Mouse (Mus musculus) small intestine, adult 2 months (tissue): Measurements from ENCODE around the gene Gm10720. TPM values are rescaled to one million over a fixed set of nuclear protein-coding genes. Genes with fewer than 3 reads are reported as not detected.
"Not testable (repeated sequence)": the region's sequence is repeated elsewhere in the genome, so short reads cannot be mapped to it uniquely, and the experiment has no call there.

ENCODE experiments used
- H3K27ac ChIP-seq: fragments of 200-500 bp; 2 replicates; pipeline ENCODE4 v1.5.1; 2012; ENCODE audit warnings: low read depth, low read length, control low read depth, inconsistent platforms; ENCODE audit not compliant: insufficient read depth
- H3K27me3 ChIP-seq: fragments of 200-500 bp; 2 replicates; pipeline ENCODE4 v1.6.1; 2012; ENCODE audit warnings: mild to moderate bottlenecking, moderate library complexity, low read length, inconsistent platforms; ENCODE audit not compliant: control insufficient read depth, insufficient read depth
- H3K36me3 ChIP-seq: fragments of 200-500 bp; 2 replicates; pipeline ENCODE4 v1.6.1; 2012; ENCODE audit warnings: mild to moderate bottlenecking, low read length, control low read depth, inconsistent platforms; ENCODE audit not compliant: control insufficient read depth, insufficient read depth
- H3K4me1 ChIP-seq: fragments of 200-500 bp; 2 replicates; pipeline ENCODE4 v1.6.1; 2012; ENCODE audit warnings: low read length, inconsistent platforms, mixed read lengths; ENCODE audit not compliant: control insufficient read depth, insufficient read depth, insufficient read length
- H3K4me3 ChIP-seq: fragments of 200-500 bp; 2 replicates; pipeline ENCODE4 v1.5.1; 2012; ENCODE audit warnings: low read depth, mild to moderate bottlenecking, control low read depth, inconsistent platforms, low read length, moderate library complexity
- WGBS: fragments of 180-500 bp; shearing (Covaris S2); methylation state at CpG from one replicate; pipeline ENCODE4 v1.1.7; 2018; 5-methylcytosine and 5-hydroxymethylcytosine counted together
- polyA plus RNA-seq: library from polyadenylated mRNA; depleted of rRNA; stranded (reverse); fragments of >200 nt; gene quantifications from 2 replicates; pipeline ENCODE4 v1.2.3, GENCODE M21; 2012

Gm10720 gene
- polyA plus RNA-seq, 1 experiment, result not detected

GRCm38 (mm10) chr9:3015896-3016295 lies 442 bp downstream of the Gm10720 start:
- H3K27ac ChIP-seq, H3K4me1 ChIP-seq, H3K27me3 ChIP-seq, H3K36me3 ChIP-seq, H3K4me3 ChIP-seq: not testable (repeated sequence)
- 76% methylated on average over 5 of the region's 6 CpGs for WGBS

- H3K4me1 ChIP-seq, H3K36me3 ChIP-seq, H3K27ac ChIP-seq, H3K27me3 ChIP-seq, H3K4me3 ChIP-seq: not testable (repeated sequence)
- WGBS, result 58% methylated on average over 1 of the region's 9 CpGs
Measured at GRCm38 (mm10) chr9:3017108-3017507, 1.7 kb downstream of the Gm10720 start, which contains the start of gene Gm10719. TSS of gene Gm10719 (plus strand) at chr9:3017408.

- not testable (repeated sequence) for H3K36me3 ChIP-seq, H3K4me1 ChIP-seq, H3K27me3 ChIP-seq, H3K4me3 ChIP-seq, H3K27ac ChIP-seq
- WGBS, result 62% methylated on average over 9 of the region's 9 CpGs
Measured at GRCm38 (mm10) chr9:3018944-3019343, 3.5 kb downstream of the Gm10720 start.

GRCm38 (mm10) chr9:3019835-3020727 lies 4.6 kb downstream of the Gm10720 start:
- not testable (repeated sequence) for H3K27ac ChIP-seq, H3K4me1 ChIP-seq, H3K36me3 ChIP-seq, H3K4me3 ChIP-seq, H3K27me3 ChIP-seq
- 78% methylated on average over 17 of the region's 19 CpGs for WGBS

- not testable (repeated sequence) for H3K27me3 ChIP-seq, H3K4me1 ChIP-seq, H3K27ac ChIP-seq, H3K4me3 ChIP-seq, H3K36me3 ChIP-seq
- 81% methylated on average over 11 of the region's 13 CpGs for WGBS
Measured at GRCm38 (mm10) chr9:3022316-3023008, 7.0 kb downstream of the Gm10720 start.

- H3K27me3 ChIP-seq, H3K4me3 ChIP-seq, H3K27ac ChIP-seq, H3K36me3 ChIP-seq, H3K4me1 ChIP-seq: not testable (repeated sequence)
- 76% methylated on average over 12 of the region's 13 CpGs for WGBS
Measured at GRCm38 (mm10) chr9:3023312-3023984, 8.0 kb downstream of the Gm10720 start, which contains the start of gene Gm10718. TSS of gene Gm10718 (plus strand) at chr9:3023547.

- not testable (repeated sequence) for H3K4me3 ChIP-seq, H3K27ac ChIP-seq, H3K4me1 ChIP-seq, H3K36me3 ChIP-seq, H3K27me3 ChIP-seq
- WGBS, result 76% methylated on average over 16 of the region's 16 CpGs
Measured at GRCm38 (mm10) chr9:3023985-3024648, 8.7 kb downstream of the Gm10720 start.

GRCm38 (mm10) chr9:3024912-3025467 lies 9.5 kb downstream of the Gm10720 start, which contains the start of gene Gm10717:
TSS of gene Gm10717 (plus strand) at chr9:3025417.
- H3K4me3 ChIP-seq, H3K36me3 ChIP-seq: not testable (repeated sequence)
- 71% methylated on average over 12 of the region's 12 CpGs for WGBS

GRCm38 (mm10) chr9:3025653-3026052 lies 10.2 kb downstream of the Gm10720 start:
- H3K27me3 ChIP-seq, H3K4me3 ChIP-seq, H3K36me3 ChIP-seq, H3K4me1 ChIP-seq, H3K27ac ChIP-seq: not testable (repeated sequence)
- 73% methylated on average over 5 of the region's 6 CpGs for WGBS

More at GRCm38 (mm10) chr9:3024912-3025467, 9.5 kb downstream of the Gm10720 start, which contains the start of gene Gm10717:
- H3K4me1 ChIP-seq, H3K27me3 ChIP-seq, H3K27ac ChIP-seq: not testable (repeated sequence)

- not testable (repeated sequence) for H3K27me3 ChIP-seq
- 79% methylated on average over 5 of the region's 5 CpGs for WGBS
Measured at GRCm38 (mm10) chr9:3026136-3026535, 10.7 kb downstream of the Gm10720 start.

More at GRCm38 (mm10) chr9:3026136-3026535, 10.7 kb downstream of the Gm10720 start:
- H3K4me1 ChIP-seq, H3K4me3 ChIP-seq, H3K27ac ChIP-seq, H3K36me3 ChIP-seq: not testable (repeated sequence)
